Mouse (Mus musculus) neural tube, embryonic 10.5 days (tissue): ENCODE measurements around the gene Slc5a8.

Source experiments
- DNase-seq: peaks from one replicate; pipeline ENCODE4 v3.0.0-alpha.2; 2017; ENCODE audit warnings: low spot score; ENCODE audit errors: extremely low spot score

Slc5a8 gene

GRCm38 (mm10) chr10:88978932-88979331 lies 93.1 kb downstream of the Slc5a8 start:
- no peak for DNase-seq
